In genomic region chr16:37689251-37689926, GRCm38 (mm10) we compare ENCODE assay signal across 9 mouse cellular contexts. TPM values are rescaled to one million over a fixed set of nuclear protein-coding genes. Genes with fewer than 3 reads are reported as not detected.
DNase-seq lines count a peak whose midpoint lies in the region; ATAC-seq lines count a peak whose summit lies in the region.
"Had no signal": no experiment of that assay in that cellular context is flagged by ENCODE, and none has a peak within 500 bp of the region (broad histone marks: within the 10 kb centered on the region; RNA-seq: fewer than 3 reads in every experiment).

No protein-coding gene starts in this region.

- peak overlapping the region; percentile 57; the same call in 1 of the 2 replicates for H3K27ac ChIP-seq in heart, embryonic 10.5 days
- H3K27ac ChIP-seq in liver, embryonic 16.5 days (ENCODE audit: low read length): no peak overlapping the region
- H3K27ac ChIP-seq: hindbrain, embryonic 14.5 days had no signal

- no peak overlapping the region for H3K9ac ChIP-seq in liver, embryonic 16.5 days (ENCODE audit: low read depth, low read length)
- H3K9ac ChIP-seq: hindbrain, embryonic 14.5 days had no signal

- DNase-seq in 3134 (ENCODE audit: extremely low read depth, insufficient read length, low spot score): peak; percentile 11
- peak; percentile 65 for DNase-seq in 3T3-L1 (ENCODE audit: low read depth, low spot score)
- no peak for DNase-seq in heart, embryonic 10.5 days (ENCODE audit: low spot score)
- DNase-seq in left cerebral cortex, adult 8-10 months (ENCODE audit: low spot score in 2 of 2): no peak
- no peak for DNase-seq in ovary, postnatal 36 days (ENCODE audit: low spot score)
- DNase-seq in frontal cortex, postnatal 14 days (ENCODE audit: low spot score in 2 of 2): no peak
- no peak for DNase-seq in gastrocnemius, postnatal 14 days

- intact Hi-C loops in gastrocnemius, postnatal 14 days (cut with DNase I; ENCODE audit: low total_unique reads): loop anchor here (5.0 to 10.0 kb wide), 3 partner anchors 128 to 395 kb away; no protein-coding TSS in a partner anchor

- H3K36me3 ChIP-seq in heart, embryonic 10.5 days: no peaks in the 10 kb centered on the region
- H3K36me3 ChIP-seq in liver, embryonic 16.5 days (ENCODE audit: control insufficient read depth, insufficient read depth): no peaks in the 10 kb centered on the region

- 67% methylated on average over 8 of the region's 8 CpGs for WGBS in heart, embryonic 10.5 days
- 45% methylated on average over 8 of the region's 8 CpGs for WGBS in liver, embryonic 16.5 days (ENCODE audit: insufficient replicate concordance)

- no peak overlapping the region for H3K4me2 ChIP-seq in liver, embryonic 16.5 days (ENCODE audit: low read depth, low read length)
- H3K4me2 ChIP-seq: hindbrain, embryonic 14.5 days had no signal

- H3K9me3 ChIP-seq in heart, embryonic 10.5 days: no peaks in the 10 kb centered on the region
- no peaks in the 10 kb centered on the region for H3K9me3 ChIP-seq in liver, embryonic 16.5 days (replicated peaks; ENCODE audit: control insufficient read depth, low read length)

- peak; percentile 75 for ATAC-seq in liver, embryonic 16.5 days (ENCODE audit: low read depth)

- H3K27me3 ChIP-seq in heart, embryonic 10.5 days (ENCODE audit: insufficient read depth, poor library complexity, severe bottlenecking): no peaks in the 10 kb centered on the region
- no peaks in the 10 kb centered on the region for H3K27me3 ChIP-seq in liver, embryonic 16.5 days (ENCODE audit: control insufficient read depth, insufficient read depth, low read depth, low read length)

- H3K4me1 ChIP-seq in heart, embryonic 10.5 days: peaks cover 54% of the 10 kb centered on the region
- peaks cover 10% of the 10 kb centered on the region for H3K4me1 ChIP-seq in liver, embryonic 16.5 days (ENCODE audit: control insufficient read depth, low read depth, low read length)

- H3K4me3 ChIP-seq in heart, embryonic 10.5 days: no peak overlapping the region
- H3K4me3 ChIP-seq in liver, embryonic 16.5 days (ENCODE audit: low read depth, low read length): no peak overlapping the region

RNA-seq across cellular contexts. Expression of gene Ndufb4, which starts 35.1 kb away (rescaled TPM):
- 61.3 and 67.0 TPM in 2 replicates for polyA plus RNA-seq in heart, embryonic 10.5 days (2016; fragmentation: Nextera tagmentation; extraction: Ambion mirVana)
- 27.8 and 31.2 TPM in 2 replicates for polyA plus RNA-seq in liver, embryonic 16.5 days (2015; fragmentation: Nextera tagmentation; extraction: Ambion mirVana)
- total RNA-seq in left cerebral cortex, adult 8-10 months (2022): 10 to 100 TPM; 62.1 to 83.1 (median 75.9) TPM
- 100 to 1,000 TPM; 142 to 157 TPM for total RNA-seq in gastrocnemius, postnatal 14 days (2021)

Comparison
In these comparisons a context has a peak if more than half of its experiments do, and no peak if none do; other contexts are left out.
1. DNase-seq: peak in 3134 (single experiment) and 3T3-L1 (single experiment); none in heart, embryonic 10.5 days (single experiment), left cerebral cortex, adult 8-10 months (0 of 2), ovary, postnatal 36 days (single experiment), frontal cortex, postnatal 14 days (0 of 2) and gastrocnemius, postnatal 14 days (single experiment).